Mouse (Mus musculus) ES-Bruce4 (cell line): Measurements from ENCODE around the gene Gm43191. TPM values are rescaled to one million over a fixed set of nuclear protein-coding genes. Genes with fewer than 3 reads are reported as not detected.
A peak's percentile ranks its signal among the peaks of the same experiment; 100 is the strongest.

ENCODE experiments used
- H3K27ac ChIP-seq: 2 replicates; pipeline ENCODE4 v1.5.1; 2012; ENCODE audit warnings: low read length, inconsistent platforms; ENCODE audit not compliant: insufficient read depth
- H3K27me3 ChIP-seq: 2 replicates; pipeline ENCODE4 v1.6.1; 2012; ENCODE audit warnings: mild to moderate bottlenecking, low read length, inconsistent platforms; ENCODE audit not compliant: control insufficient read depth, poor library complexity, insufficient read depth, severe bottlenecking
- H3K36me3 ChIP-seq: 2 replicates; pipeline ENCODE4 v1.6.1; 2012; ENCODE audit warnings: inconsistent platforms, mild to moderate bottlenecking, low read length, moderate library complexity; ENCODE audit not compliant: control insufficient read depth, poor library complexity, insufficient read depth, severe bottlenecking
- H3K4me1 ChIP-seq: one replicate; pipeline ENCODE4 v1.8.1; 2011; ENCODE audit warnings: low read length; ENCODE audit not compliant: control insufficient read depth, insufficient read depth
- H3K4me3 ChIP-seq: 2 replicates; pipeline ENCODE4 v1.5.1; 2011; ENCODE audit warnings: low read depth, mild to moderate bottlenecking, low read length
- H3K9ac ChIP-seq: 2 replicates; pipeline ENCODE4 v1.6.1; 2012; ENCODE audit warnings: low read depth, mild to moderate bottlenecking, inconsistent platforms; ENCODE audit not compliant: poor library complexity, severe bottlenecking
- H3K9me3 ChIP-seq: replicated peaks from 2 replicates; pipeline ENCODE4 v1.6.1; 2012; ENCODE audit warnings: mild to moderate bottlenecking, low read length, inconsistent platforms; ENCODE audit not compliant: control insufficient read depth, poor library complexity, insufficient read depth, severe bottlenecking
- CTCF ChIP-seq: IDR thresholded peaks from one replicate; pipeline ENCODE4 v1.8.1; 2011; ENCODE audit warnings: low read depth, low read length
- EP300 ChIP-seq: IDR thresholded peaks from 2 replicates; pipeline ENCODE4 v1.6.1; 2011; ENCODE audit warnings: low read depth, low read length; ENCODE audit not compliant: insufficient read depth
- POLR2A ChIP-seq: IDR thresholded peaks from one replicate; pipeline ENCODE4 v1.8.1; 2011; ENCODE audit warnings: low read length; ENCODE audit not compliant: insufficient read depth
- polyA plus RNA-seq: library from polyadenylated mRNA; stranded (reverse); fragments of >200 nt; gene quantifications from 2 replicates; pipeline ENCODE4 v1.2.4, GENCODE M21; 2011; ENCODE audit warnings: low read depth; ENCODE audit not compliant: missing spikeins, insufficient read depth, insufficient read length

The Gm43191 gene
- polyA plus RNA-seq, 1 experiment = not detected

- Histone ChIP-seq H3K27me3 (no peaks in the 10 kb centered on the region), H3K4me3 (no peak overlapping the region), H3K9ac (no peak overlapping the region), H3K27ac (no peak overlapping the region), H3K4me1 (no peaks in the 10 kb centered on the region), H3K9me3 (no peaks in the 10 kb centered on the region), H3K36me3 (no peaks in the 10 kb centered on the region; the same call in 1 of the 2 replicates)
- TF ChIP-seq EP300 (no peak), CTCF (no peak), POLR2A (no peak)
Measured at GRCm38 (mm10) chr3:116601781-116602180, 79.3 kb downstream of the Gm43191 start.

GRCm38 (mm10) chr3:116601005-116601404 lies 80.1 kb downstream of the Gm43191 start:
- no peaks in the 10 kb centered on the region; the same call in 1 of the 2 replicates for H3K36me3 ChIP-seq
- no peaks in the 10 kb centered on the region for H3K9me3 ChIP-seq
- no peak overlapping the region for H3K27ac ChIP-seq
- TF ChIP-seq POLR2A (no peak), EP300 (no peak), CTCF (no peak)
- no peak overlapping the region for H3K9ac ChIP-seq
- H3K27me3 ChIP-seq = no peaks in the 10 kb centered on the region
- no peak overlapping the region for H3K4me3 ChIP-seq
- no peaks in the 10 kb centered on the region for H3K4me1 ChIP-seq

- H3K4me3 ChIP-seq = no peak overlapping the region
- no peaks in the 10 kb centered on the region for H3K36me3 ChIP-seq
- TF ChIP-seq CTCF (no peak), EP300 (no peak), POLR2A (no peak)
Measured at GRCm38 (mm10) chr3:116599705-116600104, 81.4 kb downstream of the Gm43191 start.

GRCm38 (mm10) chr3:116595603-116595991 lies 85.5 kb downstream of the Gm43191 start:
- no peaks in the 10 kb centered on the region for H3K27me3 ChIP-seq
- H3K4me1 ChIP-seq = no peaks in the 10 kb centered on the region
- TF ChIP-seq EP300 = no peak
- no peak for TF ChIP-seq POLR2A
- no peak for TF ChIP-seq CTCF
- H3K36me3 ChIP-seq = peaks cover 8% of the 10 kb centered on the region
- H3K4me3 ChIP-seq = peak overlapping the region; percentile 84
- peak overlapping the region; percentile 83 for H3K9ac ChIP-seq
- H3K27ac ChIP-seq = no peak overlapping the region
- no peaks in the 10 kb centered on the region for H3K9me3 ChIP-seq

More at GRCm38 (mm10) chr3:116599705-116600104, 81.4 kb downstream of the Gm43191 start:
- no peaks in the 10 kb centered on the region for H3K27me3 ChIP-seq
- no peak overlapping the region for H3K27ac ChIP-seq
- H3K4me1 ChIP-seq = no peaks in the 10 kb centered on the region
- H3K9ac ChIP-seq = no peak overlapping the region
- no peaks in the 10 kb centered on the region for H3K9me3 ChIP-seq

DNA sequence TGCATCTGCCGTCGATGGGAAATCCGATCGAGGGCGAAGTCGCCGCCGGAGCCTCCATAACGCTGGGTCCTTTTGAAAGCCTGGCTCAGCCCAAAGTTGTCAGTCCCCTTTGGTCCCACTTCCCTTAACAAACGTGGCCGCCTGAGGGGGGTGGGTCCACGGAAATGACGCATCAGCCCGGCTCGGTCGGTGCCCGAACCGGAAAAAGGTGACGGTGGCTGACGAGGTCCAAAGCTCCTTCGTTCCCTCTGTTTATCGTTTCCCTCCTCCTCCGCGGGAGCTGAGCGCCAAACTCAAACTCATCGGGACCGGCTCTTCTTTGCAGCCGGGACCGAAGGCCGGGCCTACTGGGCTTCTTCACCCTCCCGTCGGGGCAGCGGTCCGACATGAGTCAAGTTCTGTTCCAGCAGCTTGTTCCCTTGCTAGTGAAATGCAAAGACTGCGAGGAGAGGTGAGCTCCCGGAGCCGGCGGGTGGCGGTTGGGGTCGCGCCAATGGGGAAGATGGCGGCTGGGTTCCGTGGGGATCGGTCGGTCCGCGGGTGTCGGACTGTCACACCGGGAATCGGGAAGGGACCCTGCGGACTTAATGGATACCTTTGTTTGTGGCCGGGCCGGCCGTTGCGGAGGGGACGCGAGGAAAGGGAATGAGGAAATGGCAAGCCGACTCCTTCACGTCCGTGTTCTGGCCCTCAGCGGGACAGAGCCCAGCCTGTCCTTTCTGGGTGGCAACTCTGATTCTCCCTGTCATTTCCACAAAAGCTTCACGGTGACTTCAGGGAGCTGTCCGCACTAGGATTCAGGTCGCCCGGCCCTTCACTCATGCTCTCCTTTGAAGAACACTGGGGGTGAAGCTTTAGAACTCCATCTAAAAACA lies 86.1 kb downstream of the Gm43191 start, which contains the start of gene Sass6:
Gene Sass6 (plus strand): TSS at position 255 of the 875 bp plus-strand sequence.
- Histone ChIP-seq H3K4me1 (no peaks in the 10 kb centered on the region), H3K9ac (peak within 1 kb of the TSS; percentile 83), H3K27me3 (no peaks in the 10 kb centered on the region), H3K9me3 (no peaks in the 10 kb centered on the region), H3K4me3 (peak within 1 kb of the TSS; percentile 84), H3K36me3 (peaks cover 11% of the 10 kb centered on the region), H3K27ac (0 out of 2 replicates have a peak within 1 kb of the TSS, but pooled peaks have one; percentile 12)
- TF ChIP-seq CTCF (no peak), POLR2A (no peak), EP300 (no peak)

GRCm38 (mm10) chr3:116594076-116594727 lies 86.9 kb downstream of the Gm43191 start:
- peak overlapping the region; percentile 84 for H3K4me3 ChIP-seq
- H3K27me3 ChIP-seq = no peaks in the 10 kb centered on the region
- peaks cover 14% of the 10 kb centered on the region for H3K36me3 ChIP-seq
- no peak overlapping the region for H3K27ac ChIP-seq
- TF ChIP-seq POLR2A (no peak), CTCF (no peak), EP300 (no peak)
- no peaks in the 10 kb centered on the region for H3K4me1 ChIP-seq
- H3K9me3 ChIP-seq = no peaks in the 10 kb centered on the region
- H3K9ac ChIP-seq = peak overlapping the region; percentile 83

Other genes starting within 250 kb of the Gm43191 start
- 47.6 and 50.9 TPM in 2 replicates for gene Rtca, start 173.1 kb downstream of the Gm43191 start, polyA plus RNA-seq
- 34.4 and 37.6 TPM in 2 replicates for gene Dbt, start 168.2 kb downstream of the Gm43191 start, polyA plus RNA-seq
- gene Lrrc39, start 118.3 kb downstream of the Gm43191 start, polyA plus RNA-seq = 0.19 TPM in 1 of 2 replicates, not detected in the other
- 19.8 and 23.4 TPM in 2 replicates for gene Sass6, start 86.3 kb downstream of the Gm43191 start, polyA plus RNA-seq
- 32.3 and 32.8 TPM in 2 replicates for gene Trmt13, start 66.7 kb downstream of the Gm43191 start, polyA plus RNA-seq
- gene Mfsd14a, start 18.6 kb downstream of the Gm43191 start, polyA plus RNA-seq = 70.4 and 78.1 TPM in 2 replicates
- 28.3 and 31.3 TPM in 2 replicates for gene Slc35a3, start 31.6 kb upstream of the Gm43191 start, polyA plus RNA-seq
- 15.2 and 15.8 TPM in 2 replicates for gene Agl, start 126.9 kb upstream of the Gm43191 start, polyA plus RNA-seq
- gene Frrs1, start 178.2 kb upstream of the Gm43191 start, polyA plus RNA-seq = 60.3 and 65.0 TPM in 2 replicates